Mouse (Mus musculus) urinary bladder, postnatal 14 days (tissue): ENCODE measurements around the gene Clic6.
"Not testable (repeated sequence)": the region's sequence is repeated elsewhere in the genome, so short reads cannot be mapped to it uniquely, and the experiment has no call there.

Source experiments
- DNase-seq: peaks from one replicate; pipeline ENCODE4 v3.0.0; 2021; ENCODE audit warnings: low spot score

Clic6 gene

GRCm38 (mm10) chr16:92470706-92471105 is 14.8 kb upstream of the Clic6 start, which contains the start of gene Rcan1:
TSS of gene Rcan1 (minus strand) at chr16:92470867.
- DNase-seq = no peak

GRCm38 (mm10) chr16:92472898-92473297 is 12.6 kb upstream of the Clic6 start:
- DNase-seq = no peak

DNA sequence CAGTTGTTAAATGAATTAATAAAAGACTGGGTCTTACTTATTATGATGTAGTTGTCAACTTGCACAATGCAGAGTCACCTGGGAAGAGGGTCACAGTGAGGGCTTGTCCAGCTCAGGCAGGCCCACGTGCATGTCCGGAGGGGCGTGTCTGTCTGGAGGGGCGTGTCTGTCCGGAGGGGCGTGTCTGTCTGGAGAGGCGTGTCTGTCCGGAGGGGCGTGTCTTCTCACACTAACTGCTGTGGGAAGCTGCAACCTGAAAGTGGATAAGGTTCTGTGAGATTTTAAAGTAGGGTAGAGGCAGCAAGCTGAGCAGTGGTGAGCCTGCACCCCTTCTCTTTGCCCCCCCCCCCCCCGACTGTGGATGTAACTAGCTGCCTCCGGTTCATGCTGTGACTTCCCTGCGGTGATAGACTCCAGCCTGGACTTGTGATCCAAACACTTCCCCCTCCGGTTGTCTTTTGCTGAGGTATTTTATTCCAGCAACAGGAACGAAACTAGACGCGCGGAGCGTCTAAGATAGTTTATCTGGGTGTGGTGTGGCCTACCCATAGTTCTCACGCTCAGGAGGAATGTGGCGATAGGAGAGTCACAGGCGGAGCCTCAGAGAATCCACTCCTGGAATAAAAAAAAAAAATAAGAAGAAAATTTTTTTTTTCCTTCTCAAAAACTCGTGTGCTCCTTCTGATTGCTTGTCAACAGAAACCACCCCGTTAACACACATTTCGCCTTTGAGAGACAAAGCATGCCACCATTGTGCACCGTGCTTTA is 10.3 kb upstream of the Clic6 start:
- peak; percentile 62 for DNase-seq

DNA sequence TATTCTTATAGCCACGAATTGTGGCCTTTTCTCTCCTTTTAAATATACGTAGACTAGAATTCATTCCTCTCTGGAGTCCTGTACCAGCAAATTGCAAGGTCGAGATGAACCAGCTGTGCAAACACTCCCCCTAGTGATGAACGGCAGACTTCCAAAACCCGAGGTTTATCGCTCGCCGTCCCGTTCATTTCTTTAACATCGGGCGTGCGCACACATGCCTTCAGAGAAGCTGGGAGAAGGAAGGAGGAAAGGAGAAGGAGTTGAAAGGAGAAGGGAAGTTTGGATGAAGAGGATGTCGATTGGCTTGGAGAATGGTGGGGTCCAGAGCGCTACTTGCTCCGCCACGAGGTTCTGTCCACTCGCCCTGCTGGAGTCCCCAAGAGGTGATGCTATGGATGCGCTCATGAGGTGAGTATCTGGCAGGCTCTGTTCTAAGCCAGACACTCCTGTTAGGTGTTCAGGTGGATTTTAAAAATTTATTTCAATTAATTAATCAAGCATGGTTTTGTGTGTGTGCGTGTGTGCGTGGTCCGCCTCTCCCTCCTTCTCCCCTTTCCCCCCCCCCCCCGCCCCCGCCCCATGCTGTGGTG is 6.9 kb upstream of the Clic6 start:
- DNase-seq = peak; percentile 75

GRCm38 (mm10) chr16:92487086-92487485 is 1.6 kb downstream of the Clic6 start:
- no peak for DNase-seq

GRCm38 (mm10) chr16:92487489-92487888 is 2.0 kb downstream of the Clic6 start:
- DNase-seq = peak; percentile 55

DNA sequence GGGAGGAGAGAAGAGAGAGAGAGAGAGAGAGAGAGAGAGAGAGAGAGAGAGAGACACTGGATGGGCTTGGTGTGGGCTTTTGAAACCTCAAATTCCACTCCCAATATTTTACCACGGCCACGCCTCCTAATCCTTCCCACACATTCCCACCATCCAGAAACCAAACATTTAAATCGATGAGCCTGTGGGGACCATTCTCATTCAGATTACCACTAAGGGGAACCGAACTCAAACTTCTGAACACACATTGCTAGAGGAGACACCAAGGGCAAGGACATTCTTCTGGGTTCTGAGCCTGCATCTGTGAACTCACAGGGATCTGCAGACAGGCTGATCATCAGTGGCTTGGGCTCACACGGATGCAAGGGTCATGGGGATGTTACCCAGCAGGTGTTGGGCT is 2.9 kb downstream of the Clic6 start:
- no peak for DNase-seq

DNA sequence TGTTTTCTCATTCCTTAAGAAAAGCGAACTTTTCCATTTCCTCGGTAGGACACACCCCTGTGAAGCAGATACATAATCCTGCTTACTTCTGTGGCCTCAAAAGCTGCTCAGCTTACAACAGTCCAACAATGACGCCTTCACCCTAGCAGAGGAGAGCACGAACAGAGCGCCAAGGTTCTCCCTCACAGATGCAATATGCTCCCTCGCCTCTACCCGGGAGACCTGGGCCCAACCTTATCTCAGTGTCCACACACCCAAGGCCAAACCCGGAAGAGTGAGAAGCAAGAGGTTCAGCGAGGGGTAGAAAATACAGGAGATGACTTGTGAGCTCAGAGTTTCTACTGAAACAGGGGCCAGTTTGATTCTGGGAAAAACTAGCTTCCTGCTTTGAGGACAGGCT is 3.8 kb downstream of the Clic6 start:
- DNase-seq = no peak

DNA sequence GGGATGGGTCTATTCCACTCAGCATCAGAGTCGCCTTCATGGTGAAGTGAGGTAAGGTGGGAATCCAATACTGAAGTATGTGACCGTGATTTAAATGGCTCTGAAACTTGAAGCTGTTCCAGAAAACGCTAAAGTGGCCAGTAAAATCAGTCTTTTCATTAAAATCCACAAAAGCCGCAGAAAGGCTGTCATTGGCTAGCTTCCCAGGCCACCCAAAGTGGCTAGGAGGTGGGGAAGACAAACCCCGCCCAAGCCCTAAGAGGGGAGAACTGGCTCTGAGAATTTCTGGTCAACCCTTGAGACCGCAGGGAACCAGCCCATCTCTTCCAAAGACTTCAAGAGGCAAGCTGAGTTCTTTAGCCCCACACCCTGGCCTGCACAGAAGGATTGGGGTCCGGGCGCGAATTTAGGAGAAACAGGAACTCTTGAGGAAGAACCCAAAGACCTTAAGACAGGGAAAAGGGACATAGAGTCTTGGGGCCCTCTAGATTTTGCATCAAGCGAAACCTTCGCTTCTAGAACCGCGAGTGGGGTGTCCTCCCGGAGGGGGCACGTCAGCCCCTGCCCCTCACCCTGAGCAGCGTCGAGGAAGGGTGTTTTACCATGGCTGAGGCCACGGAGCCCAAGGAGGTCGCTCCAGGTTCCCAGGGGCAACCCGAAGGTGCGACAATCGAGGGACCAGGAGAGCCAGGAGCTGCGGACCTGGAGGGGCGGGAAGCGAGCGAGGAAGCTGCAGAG is 12.5 kb downstream of the Clic6 start:
- DNase-seq = no peak

DNA sequence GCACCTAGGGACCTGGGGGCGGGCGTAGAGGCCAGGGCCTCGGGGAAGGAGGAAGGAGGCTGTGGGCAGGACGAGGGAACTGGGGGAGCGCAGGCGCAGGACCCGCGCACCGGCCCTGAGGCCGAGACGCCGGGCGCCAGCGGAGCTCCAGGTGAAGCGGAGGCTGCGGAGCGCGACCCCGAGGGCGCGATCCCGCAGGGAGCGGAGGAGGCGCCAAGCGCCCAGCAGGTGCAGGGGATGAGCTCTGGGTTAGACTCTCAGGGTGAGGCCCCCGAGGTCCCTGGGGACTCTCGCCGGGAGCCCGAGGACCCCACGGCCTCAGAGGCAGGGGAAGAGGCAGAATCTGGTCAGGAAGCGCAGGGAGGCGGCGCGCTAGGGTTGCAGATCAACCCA is 13.0 kb downstream of the Clic6 start:
- no peak for DNase-seq

- no peak for DNase-seq
These were observed 13.8 kb downstream of the Clic6 start for GRCm38 (mm10) chr16:92499324-92499723.

GRCm38 (mm10) chr16:92500534-92500933 is 15.0 kb downstream of the Clic6 start:
- no peak for DNase-seq

GRCm38 (mm10) chr16:92503105-92503504 is 17.6 kb downstream of the Clic6 start:
- no peak for DNase-seq

GRCm38 (mm10) chr16:92507573-92507972 is 22.0 kb downstream of the Clic6 start:
- no peak for DNase-seq

DNA sequence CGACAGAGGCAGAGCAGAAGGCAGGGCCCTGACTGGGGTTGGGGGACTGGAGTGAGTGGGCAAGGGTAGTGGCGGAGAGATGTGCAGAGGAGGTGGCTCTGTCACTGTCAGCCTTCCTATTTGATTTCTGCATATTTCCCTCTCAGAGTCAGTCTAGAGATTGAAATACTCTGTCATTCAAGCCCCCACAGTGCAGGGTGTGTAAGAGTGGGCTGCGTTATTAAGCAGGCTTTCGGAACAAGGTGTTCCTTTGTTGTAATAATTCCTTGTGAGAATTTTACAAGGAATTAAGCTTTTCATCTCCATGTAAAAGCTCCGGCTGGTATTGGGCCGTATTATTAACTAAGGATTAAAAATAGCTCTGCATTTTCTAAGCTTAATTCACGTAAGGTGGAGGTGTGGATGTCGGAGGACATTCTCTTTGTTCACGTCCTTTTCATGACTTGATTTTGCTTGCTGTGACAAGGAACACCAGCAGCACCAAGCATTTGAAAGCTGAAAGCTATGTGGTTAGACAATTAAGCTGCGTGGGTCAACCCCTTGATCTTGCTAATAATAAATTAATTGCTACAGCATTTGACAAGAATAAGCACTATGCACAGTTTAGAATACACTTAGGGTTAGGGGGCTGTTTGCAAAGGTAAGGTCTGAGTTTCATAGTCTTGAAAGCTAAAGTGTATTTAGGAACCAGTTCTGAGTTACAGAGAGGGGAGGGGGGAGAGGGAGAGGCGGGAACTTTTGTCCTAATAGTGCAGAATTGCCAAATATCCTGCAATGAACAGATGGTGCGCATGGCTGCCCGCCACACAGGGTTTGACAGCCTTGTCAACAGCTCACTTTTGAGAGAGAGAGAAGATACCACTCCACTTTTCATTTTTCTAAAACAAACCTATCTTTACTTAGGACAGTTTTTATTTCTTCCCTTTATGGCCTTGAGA is 25.6 kb downstream of the Clic6 start:
- no peak for DNase-seq

DNA sequence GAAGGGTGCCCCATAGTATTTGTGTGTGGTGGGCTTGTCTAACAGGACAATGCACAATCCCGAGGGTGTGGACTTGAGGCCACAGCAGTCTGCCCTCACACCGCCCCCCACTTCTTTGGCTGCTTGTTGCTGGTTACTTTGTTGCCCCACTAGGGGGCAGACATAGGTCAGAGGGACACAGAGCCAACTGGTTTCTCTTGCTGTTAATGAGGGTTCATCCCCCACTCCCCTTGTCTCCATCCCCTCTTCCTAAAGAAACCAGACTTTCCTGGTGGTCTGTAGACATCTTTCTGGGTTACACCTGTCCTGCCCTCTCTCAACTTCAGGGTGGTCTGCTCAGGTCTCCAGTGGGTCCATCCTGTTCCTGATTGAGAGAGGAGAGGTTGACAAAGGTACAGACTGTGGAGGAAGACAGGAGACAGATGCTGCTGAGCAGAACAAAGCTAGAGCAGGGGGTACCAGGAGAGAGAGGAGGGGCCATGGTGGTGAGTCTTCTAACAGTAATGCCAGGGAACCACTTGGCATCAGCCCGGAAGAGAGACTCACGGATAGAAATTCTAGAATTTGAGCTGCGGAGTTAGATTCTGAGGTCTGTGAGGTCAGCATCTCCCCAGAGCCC is 26.3 kb downstream of the Clic6 start:
- no peak for DNase-seq

- DNase-seq = not testable (repeated sequence)
These were observed 29.4 kb downstream of the Clic6 start for GRCm38 (mm10) chr16:92514896-92515295.

DNA sequence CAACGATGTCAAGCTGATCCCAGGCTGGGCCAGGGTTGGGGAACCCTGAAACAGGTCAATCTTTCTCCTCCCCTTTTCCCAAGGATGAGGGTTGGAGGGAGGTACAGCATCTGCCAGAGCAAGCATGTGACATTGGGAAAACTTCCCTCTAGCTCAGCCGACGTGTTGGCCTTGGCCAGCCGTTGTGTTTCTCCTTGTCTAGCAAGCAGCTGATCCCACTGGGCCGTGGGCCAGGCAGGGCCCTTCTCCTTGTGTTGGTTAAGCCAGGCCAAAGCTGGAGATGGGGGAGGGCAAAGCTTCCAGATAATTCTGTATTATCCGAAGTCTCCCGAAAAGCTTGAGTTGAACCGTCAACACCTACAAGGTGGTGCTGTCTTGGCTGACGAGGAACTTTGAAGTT is 30.6 kb downstream of the Clic6 start:
- DNase-seq = peak; percentile 32

- no peak for DNase-seq
These were observed 33.2 kb downstream of the Clic6 start for GRCm38 (mm10) chr16:92518718-92519117.

- DNase-seq = peak; percentile 53
These were observed 34.4 kb downstream of the Clic6 start for GRCm38 (mm10) chr16:92519820-92520492.

DNA sequence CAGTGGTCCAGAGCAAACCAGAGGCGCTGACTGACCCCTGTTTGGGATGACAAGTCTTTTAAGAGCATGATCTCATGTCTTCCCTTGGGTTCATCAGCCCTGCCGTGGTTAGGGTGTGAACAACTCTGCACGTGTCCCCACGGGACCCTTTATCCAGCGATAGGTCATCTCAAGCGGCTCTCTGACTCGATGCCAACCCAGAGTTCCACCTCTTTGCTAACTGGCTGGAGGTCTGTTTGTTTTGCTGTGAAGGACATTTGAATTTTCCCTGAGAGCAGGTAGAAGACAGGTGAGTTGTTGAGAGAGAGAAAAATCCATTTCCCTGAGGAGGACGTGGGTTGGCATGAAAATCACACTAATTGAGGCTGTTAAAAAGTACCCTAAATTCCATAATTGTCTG is 37.8 kb downstream of the Clic6 start:
- DNase-seq = no peak
